Mouse (Mus musculus) forebrain, embryonic 10.5 days (tissue): ENCODE data around the gene Dpm1. TPM values are rescaled to one million over a fixed set of nuclear protein-coding genes. Genes with fewer than 3 reads are reported as not detected.
A peak's percentile ranks its signal among the peaks of the same experiment; 100 is the strongest.

Source experiments
- DNase-seq: peaks from one replicate; pipeline ENCODE4 v3.0.0-alpha.2; 2017; ENCODE audit warnings: low spot score; ENCODE audit errors: extremely low spot score
- H3K27ac ChIP-seq: fragments of 300-500 bp; sonication (generic); 2 replicates; pipeline ENCODE4 v1.5.1; 2016; ENCODE audit warnings: mild to moderate bottlenecking
- H3K27me3 ChIP-seq: fragments of 300-500 bp; sonication (generic); 2 replicates; pipeline ENCODE4 v1.6.1; 2016; ENCODE audit warnings: mild to moderate bottlenecking; ENCODE audit not compliant: poor library complexity, severe bottlenecking
- H3K36me3 ChIP-seq: fragments of 300-500 bp; sonication (generic); replicated peaks from 2 replicates; pipeline ENCODE4 v1.6.1; 2016; ENCODE audit warnings: mild to moderate bottlenecking, moderate library complexity
- H3K4me1 ChIP-seq: fragments of 300-500 bp; sonication (generic); 2 replicates; pipeline ENCODE4 v1.6.1; 2016
- H3K4me3 ChIP-seq: fragments of 300-500 bp; sonication (generic); 2 replicates; pipeline ENCODE4 v1.5.1; 2016; ENCODE audit warnings: mild to moderate bottlenecking, moderate library complexity
- H3K9me3 ChIP-seq: fragments of 300-500 bp; sonication (generic); 2 replicates; pipeline ENCODE4 v1.6.1; 2016; ENCODE audit warnings: mild to moderate bottlenecking, moderate library complexity
- WGBS: fragments of 180-500 bp; shearing (Covaris S2); methylation state at CpG from one replicate; pipeline ENCODE4 v1.1.7; 2016; 5-methylcytosine and 5-hydroxymethylcytosine counted together
- polyA plus RNA-seq: library from polyadenylated mRNA; unstranded; fragments of >200 nt; fragmentation: Nextera tagmentation; extraction: Ambion mirVana; gene quantifications from 2 replicates; pipeline ENCODE4 v1.2.1, GENCODE M21; 2016

The Dpm1 gene
- 70.9 and 77.6 TPM in 2 replicates for polyA plus RNA-seq

DNA sequence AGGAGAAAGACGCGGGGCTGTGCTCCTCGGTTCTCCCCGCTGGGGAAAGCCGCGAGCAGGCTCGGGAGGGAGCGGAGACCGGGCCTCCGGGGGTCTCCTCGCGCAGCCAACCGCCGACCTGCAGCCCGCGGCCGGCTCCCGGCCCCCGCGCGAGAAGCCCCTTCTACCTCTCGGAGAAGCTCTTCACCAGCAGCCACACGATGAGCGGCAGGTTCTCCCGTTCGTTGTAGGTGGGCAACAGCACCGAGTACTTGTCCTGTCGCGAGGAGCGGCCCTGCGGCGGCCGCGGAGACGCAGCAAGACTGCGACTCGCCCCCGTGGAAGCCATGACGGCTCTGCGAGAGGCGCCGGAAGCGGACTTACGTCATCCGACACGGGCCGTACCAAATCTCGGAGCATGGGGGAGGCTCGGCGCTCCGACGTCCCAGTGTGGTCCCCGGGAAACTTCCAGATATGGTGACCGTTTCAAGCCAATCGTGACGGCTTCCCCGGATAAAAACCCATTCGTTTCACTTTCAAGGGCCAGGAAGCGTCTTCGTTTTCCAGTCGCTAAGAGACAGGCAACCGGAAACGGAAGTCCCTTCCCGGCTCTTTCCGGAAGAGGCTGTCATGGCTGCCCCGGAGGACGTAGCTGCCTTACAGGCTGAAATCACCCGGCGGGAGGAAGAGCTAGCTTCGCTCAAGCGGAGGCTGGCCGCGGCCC is at the start of gene Dpm1, which contains the start of the genes Gm20716 and Mocs3:
Gene Dpm1, minus strand, starts transcription at position 566 of the 703 bp plus-strand sequence.
Gene Gm20716, minus strand, starts transcription at position 339 of the 703 bp plus-strand sequence.
Gene Mocs3, plus strand, starts transcription at position 597 of the 703 bp plus-strand sequence.
- H3K36me3 ChIP-seq: peaks cover 55% of the 10 kb centered on the region
- under 1% methylated on average over 73 of the region's 73 CpGs for WGBS
- DNase-seq: peak; percentile 92

DNA sequence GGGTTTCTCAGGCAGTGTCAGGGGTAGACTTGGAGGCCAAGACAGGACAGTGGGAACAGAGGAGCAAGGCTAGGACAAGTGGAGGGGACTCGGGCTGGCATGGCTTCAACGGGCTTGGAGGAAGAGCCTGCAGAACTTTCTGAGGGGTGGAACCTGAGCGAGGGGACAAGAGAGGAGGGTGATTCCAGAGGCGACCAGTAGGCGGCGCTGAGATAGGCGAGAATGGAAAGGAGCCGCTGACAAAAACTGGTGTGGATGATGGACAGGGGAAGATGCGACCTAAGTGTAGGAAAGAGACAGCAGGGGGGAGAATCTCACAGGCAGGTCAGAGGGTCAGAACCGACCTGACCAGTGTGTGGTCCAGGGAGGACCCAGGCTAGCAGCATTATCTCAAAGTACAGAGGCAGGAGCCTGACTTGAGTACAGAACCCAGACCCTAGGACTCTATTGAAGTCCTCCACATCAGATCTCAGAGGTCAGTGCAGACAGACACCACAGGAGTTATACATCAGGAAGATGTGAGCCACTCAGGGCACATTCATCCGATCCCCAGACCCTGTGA is 44.1 kb upstream of the Dpm1 start:
- Histone ChIP-seq H3K27ac (no peak overlapping the region), H3K36me3 (no peaks in the 10 kb centered on the region), H3K4me3 (no peak overlapping the region), H3K9me3 (no peaks in the 10 kb centered on the region), H3K27me3 (peaks cover 80% of the 10 kb centered on the region), H3K4me1 (peaks cover 29% of the 10 kb centered on the region)
- DNase-seq: peak; percentile 71
- 13% methylated on average over 11 of the region's 11 CpGs for whole genome bisulfite sequencing

More for the DNA sequence above, at the start of gene Dpm1, which contains the start of the genes Gm20716 and Mocs3:
- H3K4me1 ChIP-seq: peaks cover 37% of the 10 kb centered on the region
- peak within 1 kb of the TSS; percentile 100 for H3K4me3 ChIP-seq
- peak within 1 kb of the TSS; percentile 97 for H3K27ac ChIP-seq
- H3K9me3 ChIP-seq: no peaks in the 10 kb centered on the region
- no peaks in the 10 kb centered on the region for H3K27me3 ChIP-seq

DNA sequence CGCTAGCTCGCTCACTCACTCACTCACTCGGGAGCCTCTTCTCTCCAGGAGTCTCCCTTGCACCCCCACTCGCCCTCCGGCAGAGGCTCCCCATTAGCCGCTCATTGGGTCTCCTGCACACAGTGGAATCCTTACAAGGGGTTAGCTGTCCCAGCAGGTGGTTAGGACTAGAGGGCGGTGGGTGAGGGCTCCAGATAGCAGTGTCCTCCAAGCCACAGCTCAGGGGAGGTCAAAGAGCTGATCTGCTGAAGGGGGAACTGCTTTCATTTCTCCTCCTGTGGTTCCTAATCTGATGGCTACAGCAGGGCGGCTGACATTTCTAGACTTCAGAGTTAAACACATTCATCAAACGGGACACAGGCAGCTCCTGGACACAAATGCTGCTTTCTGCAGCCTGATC is 43.0 kb upstream of the Dpm1 start:
- Histone ChIP-seq H3K27ac (no peak overlapping the region), H3K27me3 (peaks cover 77% of the 10 kb centered on the region), H3K4me3 (no peak overlapping the region), H3K36me3 (peaks cover 2% of the 10 kb centered on the region; the same call in 1 of the 2 replicates), H3K4me1 (peaks cover 22% of the 10 kb centered on the region), H3K9me3 (no peaks in the 10 kb centered on the region)
- WGBS: 48% methylated on average over 9 of the region's 9 CpGs
- no peak for DNase-seq

DNA sequence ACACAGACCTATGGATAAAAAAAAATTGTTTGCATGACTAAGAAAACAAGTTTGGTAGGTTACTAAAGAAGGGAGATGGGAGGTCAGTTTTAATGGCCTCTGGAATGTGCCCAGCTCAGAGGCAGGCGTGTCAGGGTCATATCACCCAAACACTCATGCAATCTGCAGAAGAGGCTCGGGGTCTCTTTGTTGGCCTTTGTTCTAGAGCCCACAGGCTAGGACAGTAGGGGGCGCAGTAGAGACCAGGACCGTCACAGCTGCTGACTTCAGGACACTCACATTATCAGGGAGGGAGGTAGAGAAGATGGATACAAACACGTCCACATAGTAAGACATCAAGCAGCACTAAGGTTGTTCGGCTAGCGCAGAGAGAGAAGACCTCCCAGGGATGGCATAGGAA is 37.6 kb upstream of the Dpm1 start:
- WGBS: 46% methylated on average over 7 of the region's 7 CpGs
- H3K4me3 ChIP-seq: no peak overlapping the region
- no peaks in the 10 kb centered on the region for H3K9me3 ChIP-seq
- H3K27me3 ChIP-seq: peaks cover 30% of the 10 kb centered on the region
- no peaks in the 10 kb centered on the region for H3K4me1 ChIP-seq
- H3K36me3 ChIP-seq: peaks cover 4% of the 10 kb centered on the region; the same call in 1 of the 2 replicates
- peak; percentile 39 for DNase-seq
- H3K27ac ChIP-seq: no peak overlapping the region

GRCm38 (mm10) chr2:168260900-168261299 is 30.5 kb upstream of the Dpm1 start:
- no peak overlapping the region for H3K27ac ChIP-seq
- no peak overlapping the region for H3K4me3 ChIP-seq
- H3K27me3 ChIP-seq: peaks cover 14% of the 10 kb centered on the region
- no peaks in the 10 kb centered on the region for H3K9me3 ChIP-seq
- H3K4me1 ChIP-seq: no peaks in the 10 kb centered on the region
- 87% methylated on average over 10 of the region's 10 CpGs for WGBS
- H3K36me3 ChIP-seq: no peaks in the 10 kb centered on the region
- DNase-seq: no peak

GRCm38 (mm10) chr2:168260124-168260523 is 29.7 kb upstream of the Dpm1 start:
- WGBS: 88% methylated on average over 3 of the region's 3 CpGs
- Histone ChIP-seq H3K4me1 (no peaks in the 10 kb centered on the region), H3K9me3 (no peaks in the 10 kb centered on the region), H3K4me3 (no peak overlapping the region), H3K36me3 (no peaks in the 10 kb centered on the region), H3K27ac (no peak overlapping the region), H3K27me3 (peaks cover 14% of the 10 kb centered on the region)
- no peak for DNase-seq

DNA sequence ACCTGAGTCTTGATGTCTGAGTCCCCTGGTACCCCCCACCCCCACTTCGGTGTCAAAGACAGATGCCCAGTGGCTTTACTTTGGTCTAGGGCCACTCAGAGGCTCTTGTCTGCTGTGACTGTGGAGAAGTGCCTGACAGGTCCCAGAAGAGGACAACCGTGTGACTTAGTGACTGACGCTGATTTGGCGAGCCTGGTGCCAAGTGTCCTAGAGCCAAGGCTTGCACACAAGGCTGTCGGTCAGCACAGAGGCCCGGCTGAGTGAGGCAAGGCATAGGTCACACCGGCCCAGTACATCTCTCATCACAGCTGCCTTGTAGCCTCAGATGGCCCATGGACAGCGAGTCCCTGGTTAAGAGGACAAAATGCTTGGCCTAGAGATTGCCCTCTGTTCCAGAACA is 28.7 kb upstream of the Dpm1 start:
- Histone ChIP-seq H3K4me3 (no peak overlapping the region), H3K36me3 (no peaks in the 10 kb centered on the region), H3K27ac (no peak overlapping the region), H3K9me3 (no peaks in the 10 kb centered on the region), H3K4me1 (no peaks in the 10 kb centered on the region), H3K27me3 (peaks cover 14% of the 10 kb centered on the region)
- 92% methylated on average over 8 of the region's 8 CpGs for WGBS
- DNase-seq: no peak

- DNase-seq: no peak
- Histone ChIP-seq H3K27ac (no peak overlapping the region), H3K4me1 (peaks cover 13% of the 10 kb centered on the region), H3K36me3 (no peaks in the 10 kb centered on the region), H3K9me3 (no peaks in the 10 kb centered on the region), H3K27me3 (peaks cover 3% of the 10 kb centered on the region), H3K4me3 (no peak overlapping the region)
- 85% methylated on average over 4 of the region's 4 CpGs for WGBS
These were observed 26.8 kb upstream of the Dpm1 start for GRCm38 (mm10) chr2:168257188-168257587.

GRCm38 (mm10) chr2:168256506-168256905 is 26.1 kb upstream of the Dpm1 start:
- no peak overlapping the region for H3K4me3 ChIP-seq
- H3K9me3 ChIP-seq: no peaks in the 10 kb centered on the region
- no peaks in the 10 kb centered on the region for H3K36me3 ChIP-seq
- 91% methylated on average over 3 of the region's 3 CpGs for WGBS
- no peak for DNase-seq
- H3K4me1 ChIP-seq: peaks cover 13% of the 10 kb centered on the region
- no peak overlapping the region for H3K27ac ChIP-seq
- H3K27me3 ChIP-seq: peaks cover 8% of the 10 kb centered on the region; the same call in 1 of the 2 replicates

- DNase-seq: no peak
- no peaks in the 10 kb centered on the region for H3K36me3 ChIP-seq
- H3K27ac ChIP-seq: no peak overlapping the region
- H3K9me3 ChIP-seq: no peaks in the 10 kb centered on the region
- H3K4me1 ChIP-seq: peaks cover 13% of the 10 kb centered on the region
- peaks cover 18% of the 10 kb centered on the region; the same call in 1 of the 2 replicates for H3K27me3 ChIP-seq
- no peak overlapping the region for H3K4me3 ChIP-seq
- WGBS: 69% methylated on average over 7 of the region's 7 CpGs
These were observed 23.4 kb upstream of the Dpm1 start for GRCm38 (mm10) chr2:168253822-168254221.

DNA sequence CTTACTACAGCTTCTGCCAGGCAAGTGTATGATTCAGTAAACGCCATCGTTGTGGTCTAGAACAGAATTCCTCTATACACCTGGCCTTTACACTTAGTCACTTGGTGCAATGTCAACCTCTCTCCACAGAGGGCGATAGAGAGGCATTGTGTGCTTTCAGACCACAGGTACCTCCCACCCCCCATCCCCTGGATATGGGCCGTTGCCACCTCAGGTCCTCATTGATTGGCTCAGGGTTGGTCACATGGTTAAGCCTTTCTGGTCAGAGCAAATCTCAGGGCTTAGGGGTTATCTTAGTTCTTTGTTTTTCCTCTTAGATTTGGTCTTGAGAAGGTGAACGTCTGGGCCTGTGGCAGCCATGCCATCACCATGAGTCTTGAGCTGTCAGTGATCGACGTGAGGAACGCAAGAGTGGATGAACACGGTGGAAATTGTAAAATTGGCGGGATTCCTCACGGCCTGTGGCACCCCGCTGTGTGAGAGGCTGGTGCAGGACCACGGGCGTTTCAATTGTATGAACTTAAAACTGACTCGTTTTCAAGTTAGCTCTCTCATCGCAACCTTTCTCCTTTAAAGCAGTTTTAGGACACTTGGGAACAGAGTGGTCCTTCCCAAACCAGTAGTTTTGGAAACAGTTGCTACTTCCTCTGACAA is 22.4 kb upstream of the Dpm1 start:
- Histone ChIP-seq H3K27me3 (peaks cover 18% of the 10 kb centered on the region; the same call in 1 of the 2 replicates), H3K27ac (peak overlapping the region; percentile 80), H3K4me3 (peak overlapping the region; percentile 44), H3K36me3 (no peaks in the 10 kb centered on the region), H3K9me3 (no peaks in the 10 kb centered on the region), H3K4me1 (peaks cover 13% of the 10 kb centered on the region)
- DNase-seq: peak; percentile 76
- WGBS: 13% methylated on average over 16 of the region's 16 CpGs

GRCm38 (mm10) chr2:168250270-168250669 is 19.9 kb upstream of the Dpm1 start:
- DNase-seq: peak; percentile 84
- Histone ChIP-seq H3K36me3 (no peaks in the 10 kb centered on the region), H3K27me3 (peaks cover 18% of the 10 kb centered on the region; the same call in 1 of the 2 replicates), H3K9me3 (no peaks in the 10 kb centered on the region), H3K27ac (no peak overlapping the region), H3K4me3 (no peak overlapping the region), H3K4me1 (peaks cover 13% of the 10 kb centered on the region)
- WGBS: 19% methylated on average over 8 of the region's 8 CpGs
